Mouse (Mus musculus) CD4-positive, CD25-positive, alpha-beta regulatory T cell, adult 2 months (primary cell): ENCODE measurements around the gene Gm3250.
"Not testable (repeated sequence)": the region's sequence is repeated elsewhere in the genome, so short reads cannot be mapped to it uniquely, and the experiment has no call there.

Experiments
- DNase-seq: peaks from one replicate; pipeline ENCODE4 v3.0.0-alpha.2; 2012; ENCODE audit warnings: low read depth, low spot score

Gene Gm3250

GRCm38 (mm10) chr10:77751254-77751653, 31.1 kb downstream of the Gm3250 start, which contains the start of gene Gm9736:
Gene Gm9736 (minus strand): TSS chr10:77751354.
- not testable (repeated sequence) for DNase-seq

GRCm38 (mm10) chr10:77750686-77751085, 31.7 kb downstream of the Gm3250 start:
- DNase-seq: not testable (repeated sequence)

GRCm38 (mm10) chr10:77741924-77742688, 40.2 kb downstream of the Gm3250 start, which contains the start of gene Gm18596:
Gene Gm18596 (minus strand): TSS chr10:77742638.
- not testable (repeated sequence) for DNase-seq

- DNase-seq: no peak
Observed at GRCm38 (mm10) chr10:77738929-77739328, 43.4 kb downstream of the Gm3250 start.

GRCm38 (mm10) chr10:77735928-77736327, 46.4 kb downstream of the Gm3250 start:
- no peak for DNase-seq
